Mouse (Mus musculus): ENCODE data around the gene Rwdd3. TPM values are rescaled to one million over a fixed set of nuclear protein-coding genes. Genes with fewer than 3 reads are reported as not detected.

The Rwdd3 gene
- 21.7 TPM for polyA plus RNA-seq (2014; fragmentation: Illumina TruSeq; extraction: RNeasy Lipid Tissue Mini Kit (QIAGEN cat#74804); ENCODE audit: low read depth, low replicate concordance)

DNA sequence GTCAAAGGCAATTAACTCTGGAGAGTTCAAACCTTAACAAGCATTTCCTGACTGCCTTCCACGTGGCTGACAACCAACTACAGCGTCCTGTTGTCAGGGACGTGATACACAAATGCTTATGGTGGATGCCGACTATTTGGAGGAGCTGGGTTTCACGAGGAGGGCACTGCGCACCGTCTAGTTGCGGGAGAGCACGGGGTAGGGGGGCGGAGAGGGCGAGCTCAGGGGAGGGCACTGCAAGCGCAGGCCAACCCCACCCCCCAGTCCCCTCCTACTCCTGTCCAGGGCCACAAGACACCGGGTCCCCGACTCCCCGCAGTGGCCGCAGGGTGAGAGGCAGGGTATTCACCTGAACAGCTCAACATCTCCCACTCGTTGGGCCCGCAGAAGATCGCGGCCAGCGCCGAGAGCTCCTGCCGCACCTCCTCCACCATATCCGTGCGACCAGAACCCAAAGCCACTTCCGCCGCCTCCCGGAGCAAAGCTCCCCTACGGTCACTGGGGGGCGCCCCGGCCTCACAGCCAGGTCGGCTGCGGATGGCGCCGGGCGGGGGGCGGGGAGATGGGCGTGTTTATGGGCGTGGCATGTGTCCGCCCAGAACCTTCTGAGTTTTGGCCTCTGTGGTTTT is at the start of gene Rwdd3:
Gene Rwdd3 (minus strand): TSS at position 453 of the 629 bp plus-strand sequence.

Other genes starting within 250 kb of the Rwdd3 start
- gene Tmem56, start 111.4 kb upstream of the Rwdd3 start, polyA plus RNA-seq (2014; fragmentation: Illumina TruSeq; extraction: RNeasy Lipid Tissue Mini Kit (QIAGEN cat#74804); ENCODE audit: low read depth, low replicate concordance) = 254 TPM
- gene Alg14, start 120.1 kb upstream of the Rwdd3 start, polyA plus RNA-seq (2014; fragmentation: Illumina TruSeq; extraction: RNeasy Lipid Tissue Mini Kit (QIAGEN cat#74804); ENCODE audit: low read depth, low replicate concordance) = 23.7 TPM

All from liver, adult 10 weeks (tissue).